Comparison of ENCODE assay signal across 8 mouse cellular contexts in genomic region chr10:100588932-100589388, GRCm38 (mm10). TPM values are rescaled to one million over a fixed set of nuclear protein-coding genes. Genes with fewer than 3 reads are reported as not detected.
DNase-seq lines count a peak whose midpoint lies in the region; ATAC-seq lines count a peak whose summit lies in the region.

No protein-coding gene starts in this region.

- no peaks in the 10 kb centered on the region for H3K27me3 ChIP-seq in forebrain, embryonic 13.5 days
- H3K27me3 ChIP-seq in liver, embryonic 15.5 days: no peaks in the 10 kb centered on the region
- no peaks in the 10 kb centered on the region for H3K27me3 ChIP-seq in neural tube, embryonic 11.5 days (ENCODE audit: control insufficient read depth, insufficient read depth, low read length)
- no peaks in the 10 kb centered on the region for H3K27me3 ChIP-seq in stomach, embryonic 16.5 days (ENCODE audit: control insufficient read depth, insufficient read depth, low read length)

- peak overlapping the region; percentile 68 for H3K4me3 ChIP-seq in forebrain, embryonic 13.5 days
- H3K4me3 ChIP-seq in liver, embryonic 15.5 days (replicated peaks): peak overlapping the region; percentile 79
- H3K4me3 ChIP-seq in neural tube, embryonic 11.5 days (ENCODE audit: low read depth, low read length): peak overlapping the region; percentile 76
- H3K4me3 ChIP-seq in stomach, embryonic 16.5 days (replicated peaks; ENCODE audit: low read length): peak overlapping the region; percentile 92

- DNase-seq in ES-CJ7 (ENCODE audit: low read depth, low spot score): peak; percentile 89
- DNase-seq in heart, postnatal 10 days: peak; percentile 92 to 95
- DNase-seq in kidney, postnatal 4 days: peak; percentile 93 to 94
- DNase-seq in neural tube, embryonic 11.5 days (ENCODE audit: low spot score): peak; percentile 90

- H3K4me1 ChIP-seq in forebrain, embryonic 13.5 days: peaks cover 8% of the 10 kb centered on the region; the same call in 1 of the 2 replicates
- H3K4me1 ChIP-seq in liver, embryonic 15.5 days (replicated peaks): peaks cover 14% of the 10 kb centered on the region
- no peaks in the 10 kb centered on the region for H3K4me1 ChIP-seq in neural tube, embryonic 11.5 days (ENCODE audit: control insufficient read depth, insufficient read depth, low read length)
- H3K4me1 ChIP-seq in stomach, embryonic 16.5 days (ENCODE audit: control insufficient read depth, insufficient read depth, low read length): no peaks in the 10 kb centered on the region

- peak; percentile 97 for ATAC-seq in cerebellum, adult (ENCODE audit: insufficient number of reproducible peaks, low FRiP score, low TSS enrichment)
- ATAC-seq in forebrain, embryonic 13.5 days: peak; percentile 99
- peak; percentile 99 for ATAC-seq in liver, embryonic 15.5 days (ENCODE audit: insufficient read depth)
- peak; percentile 99 for ATAC-seq in neural tube, embryonic 11.5 days (ENCODE audit: insufficient read depth, low FRiP score, low TSS enrichment)
- peak; percentile 100 for ATAC-seq in stomach, embryonic 16.5 days (ENCODE audit: insufficient read depth, low FRiP score)

- no peak overlapping the region; the same call in 1 of the 2 replicates for H3K27ac ChIP-seq in forebrain, embryonic 13.5 days
- H3K27ac ChIP-seq in liver, embryonic 15.5 days (replicated peaks): peak overlapping the region; percentile 80
- H3K27ac ChIP-seq in neural tube, embryonic 11.5 days (ENCODE audit: low read depth, low read length): no peak overlapping the region
- peak overlapping the region; percentile 73 for H3K27ac ChIP-seq in stomach, embryonic 16.5 days (ENCODE audit: low read length)

- peak overlapping the region; percentile 76 for H3K9ac ChIP-seq in forebrain, embryonic 13.5 days
- H3K9ac ChIP-seq in liver, embryonic 15.5 days: peak overlapping the region; percentile 72
- H3K9ac ChIP-seq in neural tube, embryonic 11.5 days (ENCODE audit: low read length): peak overlapping the region; percentile 81
- peak overlapping the region; percentile 88 for H3K9ac ChIP-seq in stomach, embryonic 16.5 days (ENCODE audit: low read length)

- H3K9me3 ChIP-seq in forebrain, embryonic 13.5 days (replicated peaks): no peaks in the 10 kb centered on the region
- no peaks in the 10 kb centered on the region for H3K9me3 ChIP-seq in liver, embryonic 15.5 days (replicated peaks)
- H3K9me3 ChIP-seq in neural tube, embryonic 11.5 days (ENCODE audit: control insufficient read depth, low read length): no peaks in the 10 kb centered on the region
- H3K9me3 ChIP-seq in stomach, embryonic 16.5 days (replicated peaks; ENCODE audit: control insufficient read depth, low read length): no peaks in the 10 kb centered on the region

- H3K4me2 ChIP-seq in forebrain, embryonic 13.5 days: peak overlapping the region; percentile 70
- peak overlapping the region; percentile 81 for H3K4me2 ChIP-seq in liver, embryonic 15.5 days
- peak overlapping the region; percentile 64 for H3K4me2 ChIP-seq in neural tube, embryonic 11.5 days (ENCODE audit: low read depth)
- H3K4me2 ChIP-seq in stomach, embryonic 16.5 days (ENCODE audit: low read depth, low read length): peak overlapping the region; percentile 87

- peaks cover 5% of the 10 kb centered on the region; the same call in 1 of the 2 replicates for H3K36me3 ChIP-seq in forebrain, embryonic 13.5 days (ENCODE audit: poor library complexity, severe bottlenecking)
- H3K36me3 ChIP-seq in liver, embryonic 15.5 days (replicated peaks): peaks cover 15% of the 10 kb centered on the region
- no peaks in the 10 kb centered on the region for H3K36me3 ChIP-seq in neural tube, embryonic 11.5 days (ENCODE audit: control insufficient read depth, insufficient read depth, low read length)
- H3K36me3 ChIP-seq in stomach, embryonic 16.5 days (ENCODE audit: control insufficient read depth, insufficient read depth, low read length): no peaks in the 10 kb centered on the region

- intact Hi-C loops in heart, postnatal 10 days (cut with DNase I): loop anchor here (5.0 kb wide), 1 partner anchor 102 kb away; the partner anchor contains the start of genes Cep290 and Tmtc3

- WGBS in forebrain, embryonic 13.5 days: under 1% methylated on average over 31 of the region's 31 CpGs
- under 1% methylated on average over 31 of the region's 31 CpGs for WGBS in liver, embryonic 15.5 days (ENCODE audit: insufficient replicate concordance)
- 0% methylated on average over 31 of the region's 31 CpGs for WGBS in neural tube, embryonic 11.5 days
- WGBS in stomach, embryonic 16.5 days: under 1% methylated on average over 31 of the region's 31 CpGs

RNA-seq across cellular contexts. Expression of gene 4930430F08Rik, which starts 1.3 kb away (rescaled TPM):
- 10.2 and 13.4 TPM in 2 replicates for polyA plus RNA-seq in forebrain, embryonic 13.5 days (2015; fragmentation: Nextera tagmentation; extraction: Ambion mirVana)
- 1 to 10 TPM; 2.3 to 3.4 TPM for total RNA-seq in heart, postnatal 10 days (2021)
- polyA plus RNA-seq in liver, embryonic 15.5 days (2015; fragmentation: Nextera tagmentation; extraction: Ambion mirVana): 11.4 and 13.1 TPM in 2 replicates
- 13.1 and 14.0 TPM in 2 replicates for polyA plus RNA-seq in neural tube, embryonic 11.5 days (2014; fragmentation: Nextera tagmentation; extraction: Ambion mirVana)
- 7.2 and 7.9 TPM in 2 replicates for polyA plus RNA-seq in stomach, embryonic 16.5 days (2015; fragmentation: Nextera tagmentation; extraction: Ambion mirVana)

RNA-seq across cellular contexts. Expression of gene 1700017N19Rik, which starts 1.3 kb away (rescaled TPM):
- polyA plus RNA-seq in forebrain, embryonic 13.5 days (2015; fragmentation: Nextera tagmentation; extraction: Ambion mirVana): not detected in 2 replicates
- not detected for total RNA-seq in heart, postnatal 10 days (2021)
- not detected in 2 replicates for polyA plus RNA-seq in liver, embryonic 15.5 days (2015; fragmentation: Nextera tagmentation; extraction: Ambion mirVana)
- polyA plus RNA-seq in neural tube, embryonic 11.5 days (2014; fragmentation: Nextera tagmentation; extraction: Ambion mirVana): not detected in 2 replicates
- not detected in 2 replicates for polyA plus RNA-seq in stomach, embryonic 16.5 days (2015; fragmentation: Nextera tagmentation; extraction: Ambion mirVana)

Comparison
In these comparisons a context has a peak if more than half of its experiments do, and no peak if none do; other contexts are left out.
1. H3K27ac ChIP-seq: peak in liver, embryonic 15.5 days (single experiment) and stomach, embryonic 16.5 days (single experiment); none in forebrain, embryonic 13.5 days (single experiment) and neural tube, embryonic 11.5 days (single experiment).
2. Peak in every context shown above with its lines, with median percentiles within 50 percentile points of each other: DNase-seq, ATAC-seq, H3K4me2 ChIP-seq, H3K4me3 ChIP-seq and H3K9ac ChIP-seq.